Mouse (Mus musculus) natural killer cell, adult 2 months (primary cell): Measurements from ENCODE around the gene Pnliprp1.

Source experiments
- DNase-seq, 2 experiments: peaks; one replicate each; pipeline ENCODE4 v3.0.0; 2022; ENCODE audit warnings: low spot score in 2 of 2

Gene Pnliprp1

DNA sequence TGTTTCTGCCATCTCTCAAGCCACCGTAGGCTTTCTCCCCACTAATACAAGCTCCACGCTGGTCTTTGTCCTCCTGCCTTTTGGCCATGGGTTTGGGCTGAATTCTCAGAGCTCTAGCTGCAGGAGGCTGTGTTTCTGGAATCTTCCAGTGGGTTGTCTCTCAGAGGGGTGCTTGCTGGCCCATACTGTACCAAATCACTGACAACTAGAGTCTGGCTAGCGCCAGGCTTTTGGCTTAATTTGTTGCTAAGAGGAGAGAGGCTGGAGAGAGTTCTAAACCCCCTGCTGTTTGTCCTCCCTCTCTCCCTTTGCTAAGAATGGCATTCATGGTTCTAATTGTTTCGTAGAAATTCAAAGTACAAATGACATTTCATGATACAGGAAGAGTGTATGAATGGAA, 52.9 kb downstream of the Pnliprp1 start:
- no peak for DNase-seq

- DNase-seq = no peak
Observed at GRCm38 (mm10) chr19:58783938-58784337, 55.3 kb downstream of the Pnliprp1 start.

DNA sequence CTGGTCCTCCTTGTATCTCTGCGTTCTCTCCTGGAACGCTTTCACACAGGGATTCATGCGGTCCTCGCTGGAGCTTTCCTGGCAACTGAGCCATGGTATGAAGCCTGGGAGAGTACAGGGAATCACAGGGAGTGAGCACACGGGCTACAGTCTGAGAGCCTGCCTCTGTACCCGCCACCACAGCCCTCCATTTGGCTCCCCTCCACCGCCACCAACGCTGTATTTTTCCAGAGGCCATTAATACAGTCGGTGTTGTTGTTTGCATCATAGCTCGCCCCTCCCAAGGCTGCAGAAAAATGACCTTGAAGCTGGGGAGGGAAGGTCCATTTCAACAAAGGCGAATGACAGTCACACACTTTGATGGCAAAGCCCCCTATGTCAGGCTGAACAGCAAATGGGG, 60.5 kb downstream of the Pnliprp1 start:
- DNase-seq = no peak
